Mouse (Mus musculus) G1E (cell line): ENCODE data around the gene Tspan18. TPM values are rescaled to one million over a fixed set of nuclear protein-coding genes. Genes with fewer than 3 reads are reported as not detected.

ENCODE experiments used
- ATAC-seq: 2 replicates; pipeline ENCODE4 v1.8.0; 2016; ENCODE audit warnings: mild to moderate bottlenecking; ENCODE audit not compliant: insufficient number of reproducible peaks, poor library complexity, low FRiP score, severe bottlenecking; ENCODE audit errors: extremely low read depth
- DNase-seq: peaks from one replicate; pipeline ENCODE4 v3.0.0; 2012; ENCODE audit warnings: low spot score
- H3K27me3 ChIP-seq: 2 replicates; pipeline ENCODE4 v1.6.1; 2012; ENCODE audit warnings: mild to moderate bottlenecking, low read length, inconsistent platforms; ENCODE audit not compliant: insufficient read depth
- H3K36me3 ChIP-seq: replicated peaks from 2 replicates; pipeline ENCODE3; 2012; ENCODE audit warnings: mild to moderate bottlenecking, inconsistent platforms
- H3K4me1 ChIP-seq: 2 replicates; pipeline ENCODE4 v1.6.1; 2012; ENCODE audit warnings: low read depth, low read length, inconsistent platforms, mixed read lengths; ENCODE audit not compliant: insufficient read depth
- H3K4me3 ChIP-seq: 2 replicates; pipeline ENCODE4 v1.5.1; 2012; ENCODE audit warnings: low read depth, mild to moderate bottlenecking, inconsistent platforms, low read length, moderate library complexity, mixed read lengths
- H3K9me3 ChIP-seq: replicated peaks from 2 replicates; pipeline ENCODE4 v1.6.1; 2012; ENCODE audit warnings: inconsistent platforms
- CTCF ChIP-seq: IDR thresholded peaks from 2 replicates; pipeline ENCODE4 v1.5.1; 2012; ENCODE audit warnings: low read depth, low read length, inconsistent platforms, mixed read lengths
- GATA1 ChIP-seq: IDR thresholded peaks from 2 replicates; pipeline ENCODE4 v1.6.1; 2012; ENCODE audit warnings: borderline replicate concordance, low read length, inconsistent platforms, mixed read lengths
- GATA2 ChIP-seq: IDR thresholded peaks from 2 replicates; pipeline ENCODE4 v1.6.1; 2012; ENCODE audit warnings: low read depth, low read length, inconsistent platforms, borderline replicate concordance
- POLR2AphosphoS5 ChIP-seq: IDR thresholded peaks from 2 replicates; pipeline ENCODE4 v1.6.1; 2012; ENCODE audit warnings: low read depth, low read length, inconsistent platforms; ENCODE audit not compliant: insufficient replicate concordance
- TAL1 ChIP-seq: conservative IDR thresholded peaks from 2 replicates; pipeline ENCODE4 v1.6.1; 2012; ENCODE audit warnings: low read depth, low read length, inconsistent platforms, mixed read lengths
- polyA plus RNA-seq: library from polyadenylated mRNA; stranded (reverse); fragments of >175 nt; gene quantifications from 2 replicates; pipeline ENCODE4 v1.2.3, GENCODE M21; 2012
- total RNA-seq, 2 experiments: library from RNA; stranded (forward) in 1 of 2; stranded (reverse) in 1 of 2; fragments of 200-1000 nt in 1 of 2; fragments of >200 nt in 1 of 2; fragmentation: Nextera tagmentation in 1 of 2; gene quantifications; 2 replicates each; pipeline ENCODE4 v1.2.3; 2014 to 2017

Gene Tspan18
- total and polyA plus RNA-seq, 3 experiments, result 4.2 to 10.6 (median 8.5) TPM

DNA sequence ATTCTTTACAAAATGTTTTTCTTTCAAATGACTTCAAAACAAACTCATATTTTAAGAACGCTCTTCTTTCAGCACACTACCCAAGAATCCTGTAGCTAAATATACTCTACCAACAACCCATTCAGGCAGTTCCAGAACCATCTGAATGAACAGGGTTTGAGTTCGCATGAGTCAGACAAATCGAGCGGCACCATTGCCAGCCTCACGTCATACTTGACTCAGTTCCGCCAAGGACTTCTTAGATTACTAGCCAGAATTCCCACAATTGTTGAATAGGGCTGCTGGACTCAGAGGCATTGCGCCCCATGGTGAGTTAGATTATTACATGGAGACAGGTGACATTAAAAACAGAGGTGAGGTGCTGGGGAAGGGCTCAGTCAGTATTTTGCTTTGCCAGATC is 58.3 kb downstream of the Tspan18 start:
- TF ChIP-seq TAL1, result no peak
- TF ChIP-seq POLR2AphosphoS5, result no peak
- no peak for TF ChIP-seq CTCF
- TF ChIP-seq GATA2, result no peak
- no peak for TF ChIP-seq GATA1
- H3K27me3 ChIP-seq, result no peaks in the 10 kb centered on the region; the same call in none of the 2 replicates
- H3K36me3 ChIP-seq, result no peaks in the 10 kb centered on the region
- no peaks in the 10 kb centered on the region for H3K4me1 ChIP-seq
- ATAC-seq (no peak), DNase-seq (no peak)
- H3K9me3 ChIP-seq, result no peaks in the 10 kb centered on the region
- H3K4me3 ChIP-seq, result no peak overlapping the region

DNA sequence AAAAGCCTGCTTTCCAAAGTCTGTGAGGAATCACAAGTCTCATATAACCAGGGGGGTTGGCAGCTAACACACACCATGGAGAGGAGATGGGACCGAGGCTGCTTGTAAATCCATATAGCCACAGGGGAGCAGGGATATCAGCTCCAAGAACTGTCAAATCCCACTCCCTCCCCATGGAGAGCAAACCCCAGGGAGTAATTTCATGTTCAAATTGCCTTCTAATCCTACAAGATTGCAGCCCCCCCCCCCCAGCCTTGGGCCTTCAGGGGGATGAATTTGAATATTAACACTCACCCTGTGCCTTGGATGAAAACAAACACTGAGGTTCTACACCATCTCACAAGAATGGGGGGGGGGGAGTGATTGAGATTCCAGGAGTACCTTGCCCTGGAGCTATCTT is 60.4 kb downstream of the Tspan18 start:
- TF ChIP-seq CTCF, result no peak
- TF ChIP-seq TAL1, result no peak
- no peak for TF ChIP-seq GATA1
- no peak for TF ChIP-seq POLR2AphosphoS5
- TF ChIP-seq GATA2, result no peak
- H3K4me1 ChIP-seq, result no peaks in the 10 kb centered on the region
- no peaks in the 10 kb centered on the region; the same call in none of the 2 replicates for H3K27me3 ChIP-seq
- H3K9me3 ChIP-seq, result no peaks in the 10 kb centered on the region
- DNase-seq (no peak), ATAC-seq (no peak)
- no peak overlapping the region for H3K4me3 ChIP-seq
- no peaks in the 10 kb centered on the region for H3K36me3 ChIP-seq

DNA sequence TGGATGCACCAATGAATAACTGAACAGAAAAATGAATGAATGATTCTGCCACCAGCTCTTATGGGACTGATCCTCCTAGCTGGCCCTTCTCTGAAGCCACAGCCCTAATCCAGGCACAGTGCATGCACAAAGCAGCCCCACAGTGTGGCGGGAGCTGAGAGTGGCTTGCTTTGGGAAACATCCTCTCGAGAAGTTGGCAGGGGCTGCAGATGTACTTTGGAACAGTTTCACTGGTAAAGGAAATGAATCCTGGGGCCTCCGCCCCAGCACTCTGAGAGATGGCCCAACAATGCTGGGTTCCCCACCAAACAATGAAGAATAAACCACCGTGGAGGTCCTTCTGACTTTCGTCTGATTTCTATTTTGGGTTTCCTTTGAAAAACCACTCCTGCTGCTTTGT is 64.2 kb downstream of the Tspan18 start:
- Histone ChIP-seq H3K4me3 (no peak overlapping the region), H3K27me3 (no peaks in the 10 kb centered on the region; the same call in none of the 2 replicates), H3K9me3 (no peaks in the 10 kb centered on the region), H3K36me3 (no peaks in the 10 kb centered on the region), H3K4me1 (no peaks in the 10 kb centered on the region)
- no peak for ATAC-seq
- no peak for DNase-seq
- no peak for TF ChIP-seq CTCF
- TF ChIP-seq GATA1, result no peak
- TF ChIP-seq POLR2AphosphoS5, result no peak
- TF ChIP-seq GATA2, result no peak
- no peak for TF ChIP-seq TAL1

GRCm38 (mm10) chr2:93269611-93270010 is 64.7 kb downstream of the Tspan18 start:
- ATAC-seq (no peak), DNase-seq (no peak)
- no peaks in the 10 kb centered on the region; the same call in none of the 2 replicates for H3K27me3 ChIP-seq
- H3K4me3 ChIP-seq, result no peak overlapping the region
- no peaks in the 10 kb centered on the region for H3K36me3 ChIP-seq
- no peak for TF ChIP-seq TAL1
- TF ChIP-seq GATA1, result no peak
- no peak for TF ChIP-seq CTCF
- no peak for TF ChIP-seq GATA2
- no peak for TF ChIP-seq POLR2AphosphoS5
- no peaks in the 10 kb centered on the region for H3K9me3 ChIP-seq
- H3K4me1 ChIP-seq, result no peaks in the 10 kb centered on the region

DNA sequence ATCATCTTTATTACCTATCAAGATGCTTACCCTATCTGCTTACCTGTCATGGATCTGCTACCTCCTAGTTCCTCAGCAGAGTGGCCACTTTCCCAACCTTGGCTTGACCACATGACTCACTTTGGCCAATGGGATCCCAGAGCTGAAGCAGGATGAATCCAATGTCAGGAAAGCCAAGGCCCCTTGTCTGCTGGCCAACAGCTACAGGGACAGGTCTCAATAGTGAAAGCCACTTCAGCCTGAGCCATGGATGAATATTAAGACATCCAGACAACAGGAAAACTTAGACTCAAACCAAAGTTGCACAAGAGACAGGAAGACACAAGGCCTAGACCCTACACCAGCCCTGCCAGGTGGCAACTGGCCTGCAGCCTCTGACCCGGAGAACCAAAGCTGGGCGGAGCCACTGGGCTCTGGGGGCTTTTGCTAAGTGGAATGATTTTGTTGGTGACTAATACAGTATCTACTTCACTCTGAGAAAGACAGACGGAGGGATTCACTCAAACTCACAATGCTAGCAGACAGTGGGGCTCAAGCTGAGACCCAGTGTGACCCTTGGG is 65.5 kb downstream of the Tspan18 start:
- Histone ChIP-seq H3K4me3 (no peak overlapping the region), H3K4me1 (no peaks in the 10 kb centered on the region), H3K36me3 (no peaks in the 10 kb centered on the region), H3K27me3 (no peaks in the 10 kb centered on the region; the same call in none of the 2 replicates), H3K9me3 (no peaks in the 10 kb centered on the region)
- TF ChIP-seq GATA2, result no peak
- TF ChIP-seq CTCF, result no peak
- no peak for TF ChIP-seq GATA1
- TF ChIP-seq POLR2AphosphoS5, result no peak
- DNase-seq (no peak), ATAC-seq (no peak)

GRCm38 (mm10) chr2:93267791-93268190 is 66.5 kb downstream of the Tspan18 start:
- Histone ChIP-seq H3K36me3 (no peaks in the 10 kb centered on the region), H3K27me3 (no peaks in the 10 kb centered on the region; the same call in none of the 2 replicates), H3K4me3 (no peak overlapping the region), H3K4me1 (no peaks in the 10 kb centered on the region), H3K9me3 (no peaks in the 10 kb centered on the region)
- DNase-seq, result no peak
- TF ChIP-seq GATA2, result no peak
- TF ChIP-seq TAL1, result no peak
- no peak for TF ChIP-seq POLR2AphosphoS5
- TF ChIP-seq CTCF, result no peak
- no peak for TF ChIP-seq GATA1
- no peak for ATAC-seq
